Mouse (Mus musculus) lung, postnatal 0 days (tissue): ENCODE data around the gene Dnajb13. TPM values are rescaled to one million over a fixed set of nuclear protein-coding genes. Genes with fewer than 3 reads are reported as not detected.

Experiments
- ATAC-seq: fragments of 200-750 bp; cut with Nextera tagmentation; 2 replicates; pipeline ENCODE4 v1.8.0; 2017; ENCODE audit warnings: moderate library complexity
- DNase-seq: peaks from one replicate; pipeline ENCODE4 v3.0.0-alpha.2; 2016; ENCODE audit warnings: low spot score
- H3K27ac ChIP-seq: fragments of 300-500 bp; sonication (generic); 2 replicates; pipeline ENCODE4 v1.5.1; 2014; ENCODE audit warnings: antibody characterized with exemption, mild to moderate bottlenecking, low read length, mixed read lengths
- H3K27me3 ChIP-seq: fragments of 300-500 bp; sonication (generic); replicated peaks from 2 replicates; pipeline ENCODE4 v1.6.1; 2014; ENCODE audit warnings: low read length, mixed read lengths; ENCODE audit not compliant: insufficient read depth
- H3K36me3 ChIP-seq: fragments of 300-500 bp; sonication (generic); 2 replicates; pipeline ENCODE4 v1.6.1; 2014; ENCODE audit warnings: low read length, mixed read lengths; ENCODE audit not compliant: insufficient read depth
- H3K4me1 ChIP-seq: fragments of 300-500 bp; sonication (generic); 2 replicates; pipeline ENCODE4 v1.6.1; 2014; ENCODE audit warnings: antibody characterized with exemption, low read depth, low read length, mixed read lengths; ENCODE audit not compliant: insufficient read depth
- H3K4me2 ChIP-seq: fragments of 300-500 bp; sonication (generic); replicated peaks from 2 replicates; pipeline ENCODE4 v1.6.1; 2014; ENCODE audit warnings: low read depth, mild to moderate bottlenecking, low read length, moderate library complexity, mixed read lengths
- H3K4me3 ChIP-seq: fragments of 300-500 bp; sonication (generic); 2 replicates; pipeline ENCODE4 v1.5.1; 2014; ENCODE audit warnings: low read depth, low read length
- H3K9ac ChIP-seq: fragments of 300-500 bp; sonication (generic); replicated peaks from 2 replicates; pipeline ENCODE4 v1.6.1; 2014; ENCODE audit warnings: low read depth, mild to moderate bottlenecking
- H3K9me3 ChIP-seq: fragments of 300-500 bp; sonication (generic); 2 replicates; pipeline ENCODE4 v1.6.1; 2016; ENCODE audit warnings: low read length, mixed read lengths
- CTCF ChIP-seq: IDR thresholded peaks from 2 replicates; pipeline ENCODE4 v1.5.1; 2016; ENCODE audit warnings: antibody characterized with exemption, mild to moderate bottlenecking
- EP300 ChIP-seq: IDR thresholded peaks from 2 replicates; pipeline ENCODE4 v1.6.1; 2016; ENCODE audit warnings: antibody characterized with exemption, mild to moderate bottlenecking, control low read depth
- WGBS: fragments of 180-500 bp; shearing (Covaris S2); extraction: QIAGEN DNeasy Blood & Tissue Kit; methylation state at CpG from one replicate; pipeline ENCODE4 v1.1.7; 2014; 5-methylcytosine and 5-hydroxymethylcytosine counted together
- polyA plus RNA-seq: library from polyadenylated mRNA; unstranded; fragments of >200 nt; fragmentation: Nextera tagmentation; extraction: Ambion mirVana; gene quantifications from 2 replicates; pipeline ENCODE4 v1.2.1, GENCODE M21; 2015

Dnajb13 gene
- polyA plus RNA-seq, 1 experiment from 2014 or later: 13.7 TPM

DNA sequence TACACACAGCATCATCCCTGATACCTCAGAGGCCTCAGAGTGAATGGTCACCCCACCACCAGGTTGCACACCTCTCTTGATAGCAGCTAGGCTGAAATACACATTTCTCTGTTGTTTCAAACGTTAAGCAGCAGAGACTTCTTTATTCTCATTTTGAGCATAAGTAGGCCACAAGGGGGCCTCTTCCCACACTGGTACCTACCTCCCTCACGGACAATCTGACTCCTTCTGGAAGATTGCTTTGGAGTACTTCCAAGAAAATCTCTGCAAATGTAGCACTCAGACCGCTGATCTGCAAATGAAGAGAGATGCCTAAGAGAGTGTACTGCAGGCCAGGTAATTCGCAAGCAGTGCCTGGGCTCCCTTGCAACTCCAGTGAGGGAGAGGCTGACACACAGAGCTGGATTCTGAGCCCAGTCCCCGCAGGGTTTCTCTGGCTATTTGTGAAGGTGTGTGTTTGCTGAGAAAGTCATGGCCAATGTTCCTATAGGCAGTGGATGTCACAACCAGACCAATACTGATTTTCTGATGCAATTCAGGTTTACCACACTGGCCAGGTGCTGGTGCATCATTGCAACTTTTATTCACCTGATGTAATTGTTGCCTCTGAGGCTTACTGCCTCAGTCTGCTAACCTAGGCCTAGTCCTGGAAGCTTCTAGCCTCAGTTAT, 35.7 kb upstream of the Dnajb13 start:
- WGBS: 34% methylated on average over 5 of the region's 5 CpGs
- peak; percentile 24 for DNase-seq
- Histone ChIP-seq H3K4me2 (no peak overlapping the region), H3K27me3 (no peaks in the 10 kb centered on the region), H3K4me1 (no peaks in the 10 kb centered on the region), H3K9me3 (no peaks in the 10 kb centered on the region), H3K27ac (no peak overlapping the region), H3K4me3 (no peak overlapping the region), H3K36me3 (no peaks in the 10 kb centered on the region), H3K9ac (no peak overlapping the region)
- no peak for TF ChIP-seq EP300
- TF ChIP-seq CTCF: peak; percentile 51
- no peak for ATAC-seq

DNA sequence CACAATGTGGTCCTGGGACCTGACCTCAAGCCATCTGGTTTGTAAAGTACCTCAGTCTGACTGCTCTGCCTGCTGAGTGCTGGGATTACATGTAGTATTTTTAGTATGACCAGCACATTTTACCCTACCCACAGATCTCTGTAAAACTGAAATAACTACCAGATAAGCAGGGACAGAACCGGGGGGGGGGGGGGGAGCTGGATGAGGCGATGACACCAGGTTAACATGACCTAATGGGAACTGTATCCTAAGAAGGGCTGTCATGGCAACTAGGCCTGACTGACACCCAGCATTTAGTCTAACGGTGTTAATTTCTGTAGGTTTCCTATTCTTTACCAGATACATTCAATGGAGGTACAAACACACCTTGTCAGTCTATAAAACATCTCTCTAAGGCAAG, 35.0 kb upstream of the Dnajb13 start:
- Histone ChIP-seq H3K4me2 (no peak overlapping the region), H3K27me3 (no peaks in the 10 kb centered on the region), H3K36me3 (no peaks in the 10 kb centered on the region), H3K9me3 (no peaks in the 10 kb centered on the region), H3K4me1 (no peaks in the 10 kb centered on the region), H3K4me3 (no peak overlapping the region), H3K27ac (no peak overlapping the region), H3K9ac (no peak overlapping the region)
- WGBS: 96% methylated on average over 3 of the region's 3 CpGs
- DNase-seq (no peak), ATAC-seq (no peak)
- TF ChIP-seq CTCF (no peak), EP300 (no peak)

DNA sequence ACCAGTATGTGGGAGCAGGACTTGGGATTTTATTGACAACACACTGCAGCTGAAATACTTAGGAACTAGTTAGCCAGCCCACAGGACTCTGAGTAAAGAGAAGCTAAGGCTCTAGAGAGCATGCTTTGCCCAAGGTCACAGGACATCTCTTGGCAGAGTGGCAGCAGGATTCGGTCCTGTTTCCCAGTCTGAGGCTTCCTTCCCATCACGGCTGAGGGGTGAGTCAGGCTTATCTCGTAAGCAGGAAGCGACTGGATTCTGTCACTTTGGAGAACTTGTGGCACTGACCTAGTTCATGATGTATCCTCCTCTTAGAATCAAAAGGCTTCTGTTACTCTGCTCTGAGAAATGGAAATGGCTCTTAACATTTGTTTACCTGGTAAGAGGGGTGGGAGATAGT, 32.9 kb upstream of the Dnajb13 start:
- Histone ChIP-seq H3K4me1 (no peaks in the 10 kb centered on the region), H3K36me3 (no peaks in the 10 kb centered on the region), H3K9ac (no peak overlapping the region), H3K27me3 (no peaks in the 10 kb centered on the region), H3K27ac (no peak overlapping the region), H3K9me3 (no peaks in the 10 kb centered on the region), H3K4me2 (no peak overlapping the region), H3K4me3 (no peak overlapping the region)
- 51% methylated on average over 4 of the region's 4 CpGs for WGBS
- ATAC-seq (no peak), DNase-seq (no peak)
- TF ChIP-seq EP300: no peak
- no peak for TF ChIP-seq CTCF

DNA sequence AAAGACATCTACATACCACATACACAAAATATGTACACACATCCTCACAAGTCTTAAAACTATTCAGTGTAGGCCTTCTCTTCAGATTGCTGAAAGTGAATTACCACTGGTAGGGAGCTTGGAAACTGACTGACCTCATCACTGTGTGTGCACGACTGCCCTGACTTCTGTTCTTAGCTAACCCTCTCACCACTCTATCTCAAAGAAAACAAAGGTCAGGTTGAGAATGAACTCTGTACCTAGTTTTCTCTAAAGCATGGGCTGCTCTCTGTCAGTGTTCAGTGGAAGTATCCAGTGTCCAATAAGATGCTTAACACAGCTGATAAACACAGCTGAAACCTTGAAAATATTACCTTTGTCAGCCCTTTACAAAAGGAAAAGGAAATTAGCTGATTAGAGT, 29.7 kb upstream of the Dnajb13 start:
- H3K4me3 ChIP-seq: no peak overlapping the region
- no peak for DNase-seq
- H3K4me1 ChIP-seq: no peaks in the 10 kb centered on the region
- ATAC-seq: no peak
- no peak overlapping the region for H3K9ac ChIP-seq
- no peaks in the 10 kb centered on the region for H3K9me3 ChIP-seq
- 52% methylated on average over 1 of the region's 1 CpGs for WGBS
- H3K36me3 ChIP-seq: no peaks in the 10 kb centered on the region; the same call in 1 of the 2 replicates
- no peak overlapping the region for H3K4me2 ChIP-seq
- no peaks in the 10 kb centered on the region for H3K27me3 ChIP-seq
- TF ChIP-seq EP300 (no peak), CTCF (no peak)
- no peak overlapping the region for H3K27ac ChIP-seq

DNA sequence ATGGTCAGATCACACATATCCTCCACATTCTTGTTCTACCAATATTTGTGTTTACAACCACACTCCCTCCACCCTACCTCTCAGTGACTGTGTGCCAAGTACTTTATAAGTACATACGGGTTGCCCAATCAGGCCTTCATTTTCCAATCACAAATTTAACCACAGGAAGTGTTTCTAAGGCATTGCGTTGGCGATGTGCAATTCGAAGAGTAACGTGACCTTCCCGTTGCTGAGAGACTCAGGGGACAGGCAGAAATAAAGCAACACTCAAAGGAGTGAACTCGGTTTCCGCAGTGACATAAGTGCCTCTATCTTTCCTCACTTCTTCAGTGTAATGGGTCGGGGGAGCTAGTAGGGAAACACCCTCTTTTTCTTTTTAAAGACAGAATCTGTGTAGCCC, 24.8 kb upstream of the Dnajb13 start:
- 90% methylated on average over 9 of the region's 9 CpGs for WGBS
- no peak for ATAC-seq

DNA sequence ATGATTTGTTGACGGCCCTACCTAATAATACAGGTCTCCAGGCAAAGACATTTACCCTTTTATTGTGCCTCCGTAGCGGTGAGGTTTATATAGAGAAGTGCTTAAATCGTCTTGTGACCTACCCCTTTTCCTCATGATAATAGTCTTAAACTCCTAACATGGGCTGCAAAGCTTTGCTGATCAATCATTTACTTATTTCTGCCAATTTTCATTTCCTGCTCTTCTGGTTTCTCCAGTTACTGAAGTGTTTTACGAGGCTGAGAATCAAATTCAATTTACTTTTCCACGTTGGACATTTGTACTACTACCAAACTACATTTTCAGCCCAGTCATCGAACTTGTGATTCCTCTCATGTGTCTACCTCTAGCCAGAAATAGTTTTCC, 22.8 kb upstream of the Dnajb13 start:
- H3K27ac ChIP-seq: peak overlapping the region; percentile 77
- no peak for ATAC-seq
- 21% methylated on average over 7 of the region's 7 CpGs for WGBS

More for the DNA sequence above, 24.8 kb upstream of the Dnajb13 start:
- H3K4me3 ChIP-seq: no peak overlapping the region
- no peaks in the 10 kb centered on the region; the same call in 1 of the 2 replicates for H3K36me3 ChIP-seq
- H3K27ac ChIP-seq: no peak overlapping the region
- H3K9ac ChIP-seq: no peak overlapping the region
- H3K27me3 ChIP-seq: no peaks in the 10 kb centered on the region
- TF ChIP-seq CTCF (no peak), EP300 (no peak)
- no peaks in the 10 kb centered on the region for H3K9me3 ChIP-seq
- H3K4me2 ChIP-seq: no peak overlapping the region
- peaks cover 4% of the 10 kb centered on the region; the same call in 1 of the 2 replicates for H3K4me1 ChIP-seq
- DNase-seq: peak; percentile 40

More for the DNA sequence above, 22.8 kb upstream of the Dnajb13 start:
- H3K27me3 ChIP-seq: no peaks in the 10 kb centered on the region
- peak overlapping the region; percentile 41 for H3K9ac ChIP-seq
- no peaks in the 10 kb centered on the region for H3K9me3 ChIP-seq
- peak overlapping the region; percentile 64 for H3K4me2 ChIP-seq
- no peak for TF ChIP-seq EP300
- peak; percentile 54 for DNase-seq
- no peaks in the 10 kb centered on the region; the same call in 1 of the 2 replicates for H3K36me3 ChIP-seq
- peaks cover 4% of the 10 kb centered on the region; the same call in 1 of the 2 replicates for H3K4me1 ChIP-seq
- peak overlapping the region; percentile 50 for H3K4me3 ChIP-seq
